Mouse (Mus musculus): Measurements from ENCODE around the gene Itga1.

DNA sequence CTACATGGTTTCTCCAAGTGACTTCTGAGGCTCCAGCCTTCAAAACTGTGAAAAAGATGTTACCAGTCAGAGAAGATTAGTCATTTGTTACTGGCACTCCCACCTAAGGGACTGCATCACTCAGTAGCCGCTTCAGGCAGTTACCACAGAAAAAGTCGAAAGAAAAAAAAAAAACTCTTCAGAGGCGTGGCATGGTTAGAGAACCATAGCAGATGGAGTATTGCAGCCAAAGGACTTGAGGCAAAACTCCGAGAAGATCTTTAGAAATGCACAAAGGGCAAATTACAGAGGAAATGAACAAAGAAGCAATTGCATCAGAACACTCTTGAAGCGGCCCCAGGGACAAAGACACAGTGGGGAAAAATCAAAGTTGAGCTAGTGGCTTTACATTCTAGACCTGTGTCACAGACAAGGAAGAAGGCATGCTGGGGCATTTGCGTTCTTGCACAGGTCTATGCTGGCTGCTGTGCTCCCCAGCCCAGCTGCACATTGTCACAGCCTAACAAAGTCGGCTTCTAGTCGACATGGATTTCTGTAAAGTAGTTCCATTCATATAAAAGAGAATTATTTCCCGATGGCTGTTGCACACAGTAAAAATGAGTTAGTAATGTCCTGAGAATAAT lies 95.4 kb downstream of the Itga1 start:
- no peak for TF ChIP-seq CTCF (IDR thresholded peaks at IDR 0.05; ENCODE audit: extremely low read depth, insufficient read depth, low read length)
- TF ChIP-seq POLR2A (IDR thresholded peaks at IDR 0.05; ENCODE audit: extremely low read depth, insufficient read depth, low read length) = no peak

Data from cortical plate, adult 2 months (tissue).